Mouse (Mus musculus): Measurements from ENCODE around the gene Hmcn1. TPM values are rescaled to one million over a fixed set of nuclear protein-coding genes. Genes with fewer than 3 reads are reported as not detected.

Hmcn1 gene
- polyA plus RNA-seq, 1 experiment = 0.92 TPM

- Histone ChIP-seq H3K27me3 (ENCODE audit: control insufficient read depth, insufficient read depth, low read length) (no peaks in the 10 kb centered on the region), H3K36me3 (ENCODE audit: control insufficient read depth, insufficient read depth, low read length) (no peaks in the 10 kb centered on the region), H3K4me3 (ENCODE audit: control insufficient read depth, insufficient read depth, low read length) (no peak overlapping the region), H3K27ac (ENCODE audit: control insufficient read depth, insufficient read depth, low read length) (no peak overlapping the region), H3K4me1 (replicated peaks; ENCODE audit: control insufficient read depth, insufficient read depth, low read length) (no peaks in the 10 kb centered on the region)
- WGBS = 91% methylated on average over 2 of the region's 2 CpGs
- DNase-seq = no peak
- TF ChIP-seq POLR2A (IDR thresholded peaks at IDR 0.05; ENCODE audit: control insufficient read depth, extremely low read depth, insufficient read depth, low read length, poor library complexity) = no peak
- no peak for TF ChIP-seq CTCF (IDR thresholded peaks at IDR 0.05; ENCODE audit: borderline replicate concordance, control insufficient read depth, extremely low read depth, insufficient read depth, low read length, poor library complexity)
Measured at GRCm38 (mm10) chr1:150909642-150910041, 83.6 kb downstream of the Hmcn1 start.

- WGBS = 73% methylated on average over 5 of the region's 5 CpGs
- H3K36me3 ChIP-seq (ENCODE audit: control insufficient read depth, insufficient read depth, low read length) = no peaks in the 10 kb centered on the region
- no peak for DNase-seq
- H3K27me3 ChIP-seq (ENCODE audit: control insufficient read depth, insufficient read depth, low read length) = no peaks in the 10 kb centered on the region
- H3K4me1 ChIP-seq (replicated peaks; ENCODE audit: control insufficient read depth, insufficient read depth, low read length) = no peaks in the 10 kb centered on the region
- H3K4me3 ChIP-seq (ENCODE audit: control insufficient read depth, insufficient read depth, low read length) = no peak overlapping the region
- no peak for TF ChIP-seq POLR2A (IDR thresholded peaks at IDR 0.05; ENCODE audit: control insufficient read depth, extremely low read depth, insufficient read depth, low read length, poor library complexity)
- no peak for TF ChIP-seq CTCF (IDR thresholded peaks at IDR 0.05; ENCODE audit: borderline replicate concordance, control insufficient read depth, extremely low read depth, insufficient read depth, low read length, poor library complexity)
- no peak overlapping the region for H3K27ac ChIP-seq (ENCODE audit: control insufficient read depth, insufficient read depth, low read length)
Measured at GRCm38 (mm10) chr1:150893677-150894188, 99.5 kb downstream of the Hmcn1 start.

GRCm38 (mm10) chr1:150890017-150890416 is 103.2 kb downstream of the Hmcn1 start:
- H3K36me3 ChIP-seq (ENCODE audit: control insufficient read depth, insufficient read depth, low read length) = no peaks in the 10 kb centered on the region
- no peak for TF ChIP-seq CTCF (IDR thresholded peaks at IDR 0.05; ENCODE audit: borderline replicate concordance, control insufficient read depth, extremely low read depth, insufficient read depth, low read length, poor library complexity)
- TF ChIP-seq POLR2A (IDR thresholded peaks at IDR 0.05; ENCODE audit: control insufficient read depth, extremely low read depth, insufficient read depth, low read length, poor library complexity) = no peak
- H3K4me1 ChIP-seq (replicated peaks; ENCODE audit: control insufficient read depth, insufficient read depth, low read length) = no peaks in the 10 kb centered on the region
- no peaks in the 10 kb centered on the region for H3K27me3 ChIP-seq (ENCODE audit: control insufficient read depth, insufficient read depth, low read length)
- WGBS = 72% methylated on average over 4 of the region's 4 CpGs
- no peak for DNase-seq
- no peak overlapping the region for H3K27ac ChIP-seq (ENCODE audit: control insufficient read depth, insufficient read depth, low read length)
- no peak overlapping the region for H3K4me3 ChIP-seq (ENCODE audit: control insufficient read depth, insufficient read depth, low read length)

GRCm38 (mm10) chr1:150886267-150886666 is 107.0 kb downstream of the Hmcn1 start:
- no peaks in the 10 kb centered on the region for H3K27me3 ChIP-seq (ENCODE audit: control insufficient read depth, insufficient read depth, low read length)
- H3K4me1 ChIP-seq (replicated peaks; ENCODE audit: control insufficient read depth, insufficient read depth, low read length) = no peaks in the 10 kb centered on the region
- 90% methylated on average over 1 of the region's 1 CpGs for WGBS
- no peak for DNase-seq
- H3K4me3 ChIP-seq (ENCODE audit: control insufficient read depth, insufficient read depth, low read length) = no peak overlapping the region
- TF ChIP-seq CTCF (IDR thresholded peaks at IDR 0.05; ENCODE audit: borderline replicate concordance, control insufficient read depth, extremely low read depth, insufficient read depth, low read length, poor library complexity) (no peak), POLR2A (IDR thresholded peaks at IDR 0.05; ENCODE audit: control insufficient read depth, extremely low read depth, insufficient read depth, low read length, poor library complexity) (no peak)
- no peaks in the 10 kb centered on the region for H3K36me3 ChIP-seq (ENCODE audit: control insufficient read depth, insufficient read depth, low read length)
- H3K27ac ChIP-seq (ENCODE audit: control insufficient read depth, insufficient read depth, low read length) = no peak overlapping the region

- Histone ChIP-seq H3K27ac (ENCODE audit: control insufficient read depth, insufficient read depth, low read length) (no peak overlapping the region), H3K36me3 (ENCODE audit: control insufficient read depth, insufficient read depth, low read length) (no peaks in the 10 kb centered on the region), H3K27me3 (ENCODE audit: control insufficient read depth, insufficient read depth, low read length) (no peaks in the 10 kb centered on the region), H3K4me1 (replicated peaks; ENCODE audit: control insufficient read depth, insufficient read depth, low read length) (no peaks in the 10 kb centered on the region), H3K4me3 (ENCODE audit: control insufficient read depth, insufficient read depth, low read length) (no peak overlapping the region)
- 81% methylated on average over 7 of the region's 7 CpGs for WGBS
- no peak for TF ChIP-seq CTCF (IDR thresholded peaks at IDR 0.05; ENCODE audit: borderline replicate concordance, control insufficient read depth, extremely low read depth, insufficient read depth, low read length, poor library complexity)
- TF ChIP-seq POLR2A (IDR thresholded peaks at IDR 0.05; ENCODE audit: control insufficient read depth, extremely low read depth, insufficient read depth, low read length, poor library complexity) = no peak
- DNase-seq = no peak
Measured at GRCm38 (mm10) chr1:150878421-150878820, 114.8 kb downstream of the Hmcn1 start.

- no peaks in the 10 kb centered on the region for H3K27me3 ChIP-seq (ENCODE audit: control insufficient read depth, insufficient read depth, low read length)
- WGBS = 93% methylated on average over 4 of the region's 4 CpGs
- TF ChIP-seq CTCF (IDR thresholded peaks at IDR 0.05; ENCODE audit: borderline replicate concordance, control insufficient read depth, extremely low read depth, insufficient read depth, low read length, poor library complexity) = no peak
- TF ChIP-seq POLR2A (IDR thresholded peaks at IDR 0.05; ENCODE audit: control insufficient read depth, extremely low read depth, insufficient read depth, low read length, poor library complexity) = no peak
- no peaks in the 10 kb centered on the region for H3K36me3 ChIP-seq (ENCODE audit: control insufficient read depth, insufficient read depth, low read length)
- no peak for DNase-seq
- H3K4me1 ChIP-seq (replicated peaks; ENCODE audit: control insufficient read depth, insufficient read depth, low read length) = no peaks in the 10 kb centered on the region
- H3K27ac ChIP-seq (ENCODE audit: control insufficient read depth, insufficient read depth, low read length) = no peak overlapping the region
- H3K4me3 ChIP-seq (ENCODE audit: control insufficient read depth, insufficient read depth, low read length) = no peak overlapping the region
Measured at GRCm38 (mm10) chr1:150877920-150878319, 115.3 kb downstream of the Hmcn1 start.

GRCm38 (mm10) chr1:150874025-150874424 is 119.2 kb downstream of the Hmcn1 start:
- DNase-seq = no peak
- no peaks in the 10 kb centered on the region for H3K4me1 ChIP-seq (replicated peaks; ENCODE audit: control insufficient read depth, insufficient read depth, low read length)
- 98% methylated on average over 5 of the region's 5 CpGs for WGBS
- no peaks in the 10 kb centered on the region for H3K27me3 ChIP-seq (ENCODE audit: control insufficient read depth, insufficient read depth, low read length)
- no peaks in the 10 kb centered on the region for H3K36me3 ChIP-seq (ENCODE audit: control insufficient read depth, insufficient read depth, low read length)
- H3K4me3 ChIP-seq (ENCODE audit: control insufficient read depth, insufficient read depth, low read length) = no peak overlapping the region
- TF ChIP-seq CTCF (IDR thresholded peaks at IDR 0.05; ENCODE audit: borderline replicate concordance, control insufficient read depth, extremely low read depth, insufficient read depth, low read length, poor library complexity) (no peak), POLR2A (IDR thresholded peaks at IDR 0.05; ENCODE audit: control insufficient read depth, extremely low read depth, insufficient read depth, low read length, poor library complexity) (no peak)
- no peak overlapping the region for H3K27ac ChIP-seq (ENCODE audit: control insufficient read depth, insufficient read depth, low read length)

All from thymus, adult 2 months (tissue).